ENCODE assay signal across 13 mouse cellular contexts in the genomic region with DNA sequence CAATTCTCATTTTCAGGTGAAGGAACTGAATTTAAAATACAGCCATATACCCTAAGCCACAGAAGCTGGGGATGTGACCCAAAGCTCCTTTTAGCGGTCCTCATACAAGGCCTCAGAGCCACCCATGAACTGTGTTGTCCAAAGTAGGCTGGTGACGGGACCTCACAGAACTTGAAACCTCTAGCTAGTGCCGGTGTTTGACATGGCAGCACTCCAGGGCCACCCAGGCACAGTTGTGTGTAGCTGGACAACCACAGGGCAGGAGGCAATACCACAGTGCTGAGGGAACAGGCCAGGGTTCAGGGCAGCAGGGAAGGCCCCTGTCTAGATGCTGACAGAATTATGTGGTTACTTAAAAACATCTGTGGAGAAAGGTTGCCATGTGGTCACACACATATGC.
DNase-seq lines count a peak whose midpoint lies in the region; ATAC-seq and TF ChIP-seq lines count a peak whose summit lies in the region.
"Had no signal": no experiment of that assay in that cellular context is flagged by ENCODE, and none has a peak within 500 bp of the region (broad histone marks: within the 10 kb centered on the region; RNA-seq: fewer than 3 reads in every experiment).

No protein-coding gene starts in this region.

- H3K36me3 ChIP-seq in lung, postnatal 0 days (ENCODE audit: insufficient read depth, low read length): no peaks in the 10 kb centered on the region; the same call in 1 of the 2 replicates
- no peaks in the 10 kb centered on the region for H3K36me3 ChIP-seq in liver, postnatal 0 days (replicated peaks; ENCODE audit: insufficient read depth, low read length)

- no peak overlapping the region for H3K9ac ChIP-seq in lung, postnatal 0 days (replicated peaks; ENCODE audit: low read depth)
- H3K9ac ChIP-seq in liver, postnatal 0 days (replicated peaks): no peak overlapping the region

- TF ChIP-seq CTCF in gastrocnemius, adult 2 months (IDR thresholded peaks at IDR 0.05): no peak
- no peak for TF ChIP-seq CTCF in lung, postnatal 0 days (IDR thresholded peaks at IDR 0.05)
- no peak for TF ChIP-seq CTCF in liver, postnatal 0 days (IDR thresholded peaks at IDR 0.05; ENCODE audit: low read depth)

- intact Hi-C loops in gastrocnemius, adult 2 months (cut with DNase I): no loop called here

- H3K4me1 ChIP-seq in lung, postnatal 0 days (ENCODE audit: insufficient read depth, low read depth, low read length): no peaks in the 10 kb centered on the region
- peaks cover 9% of the 10 kb centered on the region for H3K4me1 ChIP-seq in liver, postnatal 0 days (ENCODE audit: insufficient read depth)

- no peaks in the 10 kb centered on the region for H3K9me3 ChIP-seq in lung, postnatal 0 days (ENCODE audit: low read length)
- H3K9me3 ChIP-seq in liver, postnatal 0 days (ENCODE audit: low read length): no peaks in the 10 kb centered on the region

- no peaks in the 10 kb centered on the region for H3K27me3 ChIP-seq in lung, postnatal 0 days (replicated peaks; ENCODE audit: insufficient read depth, low read length)
- H3K27me3 ChIP-seq in liver, postnatal 0 days (ENCODE audit: insufficient read depth, low read length): no peaks in the 10 kb centered on the region

- no peak overlapping the region for H3K4me3 ChIP-seq in gastrocnemius, adult 2 months
- no peak overlapping the region for H3K4me3 ChIP-seq in lung, postnatal 0 days (ENCODE audit: low read depth, low read length)
- H3K4me3 ChIP-seq in liver, postnatal 0 days (ENCODE audit: low read depth, low read length): no peak overlapping the region

- no peak for ATAC-seq in lung, postnatal 0 days
- peak; percentile 87 for ATAC-seq in liver, postnatal 0 days

- H3K27ac ChIP-seq in gastrocnemius, adult 2 months: peak overlapping the region; percentile 49; the same call in 1 of the 2 replicates
- H3K27ac ChIP-seq in lung, postnatal 0 days (ENCODE audit: low read length): no peak overlapping the region
- H3K27ac ChIP-seq in liver, postnatal 0 days (ENCODE audit: low read depth): peak overlapping the region; percentile 44

- 52% methylated on average over 3 of the region's 3 CpGs for WGBS in lung, postnatal 0 days
- WGBS in liver, postnatal 0 days (ENCODE audit: insufficient replicate concordance): 57% methylated on average over 3 of the region's 3 CpGs

- no peak for TF ChIP-seq EP300 in lung, postnatal 0 days (IDR thresholded peaks at IDR 0.05)
- TF ChIP-seq EP300 in liver, postnatal 0 days (IDR thresholded peaks at IDR 0.05; ENCODE audit: low read depth): no peak

- peak; percentile 22 for DNase-seq in gastrocnemius, adult 2 months
- DNase-seq in gastrocnemius, postnatal 4 days (ENCODE audit: low spot score in 2 of 2): no peak
- DNase-seq in lung, adult 18-20 months: peak; percentile 60 to 65
- no peak for DNase-seq in lung, postnatal 0 days (ENCODE audit: low spot score)
- DNase-seq in liver, postnatal 0 days: peak; percentile 76
- no peak for DNase-seq in spleen, postnatal 14 days (ENCODE audit: low spot score in 2 of 2)
- no peak for DNase-seq in layer of hippocampus, adult 8-10 months (ENCODE audit: low spot score in 2 of 2)
- no peak for DNase-seq in natural killer cell, adult 2 months (ENCODE audit: low spot score in 2 of 2)
- DNase-seq: adrenal gland, adult 8-10 months; cerebellum, postnatal 10 days; midbrain, embryonic 14.5 days; thymus, postnatal 36 days had no signal

- H3K4me2 ChIP-seq in lung, postnatal 0 days (replicated peaks; ENCODE audit: low read depth, low read length): no peak overlapping the region
- H3K4me2 ChIP-seq in liver, postnatal 0 days (ENCODE audit: low read depth, low read length): no peak overlapping the region
- H3K4me2 ChIP-seq: heart, embryonic 11.5 days had no signal

Comparison
In these comparisons a context has a peak if more than half of its experiments do, and no peak if none do; other contexts are left out.
1. DNase-seq: peak in gastrocnemius, adult 2 months (single experiment), lung, adult 18-20 months (2 of 2) and liver, postnatal 0 days (single experiment); none in gastrocnemius, postnatal 4 days (0 of 2), lung, postnatal 0 days (single experiment), spleen, postnatal 14 days (0 of 2), layer of hippocampus, adult 8-10 months (0 of 2) and natural killer cell, adult 2 months (0 of 2).